Mouse (Mus musculus) lung, postnatal 14 days (tissue): ENCODE results near the gene 2510039O18Rik.

Experiments used
- DNase-seq: peaks from one replicate; pipeline ENCODE4 v3.0.0; 2021

2510039O18Rik gene

DNA sequence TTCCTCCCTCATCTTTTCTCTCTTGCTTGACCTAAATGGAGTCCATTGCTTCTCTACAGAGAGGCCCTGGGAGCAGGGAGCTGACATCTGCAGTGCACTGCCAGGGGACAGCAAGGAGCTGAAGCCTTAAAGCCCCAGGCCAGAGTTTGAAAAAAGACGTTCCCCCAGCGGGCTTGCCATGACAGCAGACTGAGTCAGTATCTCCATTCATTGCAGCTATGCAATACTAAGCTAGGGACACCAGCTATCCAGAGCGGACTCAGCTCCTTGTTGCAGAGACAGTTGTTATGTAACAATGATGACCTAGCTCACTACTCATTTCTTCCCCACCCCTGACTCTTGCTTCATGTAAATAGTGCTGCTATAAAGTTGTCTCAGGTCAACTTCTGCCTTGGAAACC, 54.6 kb downstream of the 2510039O18Rik start:
- no peak for DNase-seq
